Mouse (Mus musculus) neutrophil, adult 5-6 weeks (primary cell): Measurements from ENCODE around the gene Gdap1l1. TPM values are rescaled to one million over a fixed set of nuclear protein-coding genes. Genes with fewer than 3 reads are reported as not detected.

Source experiments
- ATAC-seq: fragments of 151-379, 151-347 bp; 2 replicates; pipeline ENCODE4 v1.8.0; 2017; ENCODE audit warnings: mild to moderate bottlenecking, moderate TSS enrichment; ENCODE audit not compliant: insufficient number of reproducible peaks, poor library complexity, low FRiP score, severe bottlenecking; ENCODE audit errors: extremely low read depth
- total RNA-seq: library from RNA; stranded (forward); fragments of 200-1000 nt; gene quantifications from 2 replicates; pipeline ENCODE4 v1.2.3, GENCODE M21; 2017

The Gdap1l1 gene
- total RNA-seq, 1 experiment from 2014 or later, result not detected

DNA sequence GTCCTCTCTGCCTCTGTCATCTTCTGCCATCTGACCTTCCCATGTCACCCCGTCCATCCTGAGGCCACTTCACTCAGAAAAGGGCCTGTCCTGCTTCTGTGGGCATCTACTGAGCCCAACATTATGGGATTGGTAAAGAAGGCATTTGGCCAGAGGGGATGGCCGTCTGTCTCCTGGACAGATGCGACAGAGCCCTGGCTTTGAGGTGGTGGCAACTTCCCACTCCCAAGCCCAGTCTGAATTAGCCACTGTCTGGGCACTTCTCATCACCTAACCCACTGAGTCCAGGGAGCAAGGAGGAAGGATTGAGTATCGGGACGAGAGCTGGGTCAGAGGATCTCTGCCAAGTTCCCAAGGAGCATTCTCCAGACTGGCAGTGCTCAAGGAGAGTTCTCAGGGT is 53.7 kb downstream of the Gdap1l1 start, which contains the start of gene R3hdml:
TSS of gene R3hdml (plus strand) at position 301 of the 400 bp plus-strand sequence.
- no peak for ATAC-seq

- no peak for ATAC-seq
Measured at GRCm38 (mm10) chr2:163493031-163493430, 54.8 kb downstream of the Gdap1l1 start.

- ATAC-seq, result no peak
Measured at GRCm38 (mm10) chr2:163493976-163494375, 55.7 kb downstream of the Gdap1l1 start.

- no peak for ATAC-seq
Measured at GRCm38 (mm10) chr2:163494456-163494855, 56.2 kb downstream of the Gdap1l1 start.

GRCm38 (mm10) chr2:163502219-163502618 is 63.9 kb downstream of the Gdap1l1 start:
- ATAC-seq, result no peak

DNA sequence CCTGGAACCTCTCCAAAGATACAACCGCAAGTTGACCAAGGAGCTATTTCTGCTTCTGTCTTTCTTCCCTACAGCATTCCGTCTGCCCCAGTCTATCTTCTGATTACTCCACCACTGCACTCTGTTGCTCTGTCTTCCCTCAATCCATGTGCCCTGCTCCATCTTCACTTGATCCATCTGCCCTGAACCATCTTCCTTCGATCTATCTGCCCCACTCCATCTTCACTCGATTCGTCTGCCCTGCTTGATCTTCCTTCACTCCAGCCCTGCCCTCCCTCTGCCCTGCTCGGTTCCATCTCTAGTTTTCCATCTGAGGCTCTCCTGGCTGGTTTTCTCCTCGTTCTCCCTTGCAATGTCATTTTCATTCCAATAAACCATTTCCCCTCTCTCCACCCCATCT is 64.9 kb downstream of the Gdap1l1 start:
- no peak for ATAC-seq

Other genes with a start within 250 kb of the Gdap1l1 start
- not detected in 2 replicates for gene Tox2, start 235.4 kb upstream of the Gdap1l1 start, total RNA-seq
- gene Jph2, start 40.5 kb upstream of the Gdap1l1 start, total RNA-seq, result not detected in 2 replicates
- 63.2 and 77.3 TPM in 2 replicates for gene Oser1, start 13.8 kb upstream of the Gdap1l1 start, total RNA-seq
- gene Fitm2, start 34.2 kb downstream of the Gdap1l1 start, total RNA-seq, result 3.1 and 3.2 TPM in 2 replicates
- gene R3hdml, start 53.8 kb downstream of the Gdap1l1 start, total RNA-seq, result not detected in 2 replicates
- not detected in 2 replicates for gene Hnf4a, start 68.3 kb downstream of the Gdap1l1 start, total RNA-seq
- 79.6 and 87.1 TPM in 2 replicates for gene Ttpal, start 163.8 kb downstream of the Gdap1l1 start, total RNA-seq
- gene Serinc3, start 206.7 kb downstream of the Gdap1l1 start, total RNA-seq, result 754 and 769 TPM in 2 replicates
- 93.6 and 95.4 TPM in 2 replicates for gene Pkig, start 219.9 kb downstream of the Gdap1l1 start, total RNA-seq